Mouse (Mus musculus): ENCODE data around the gene Clec4f. TPM values are rescaled to one million over a fixed set of nuclear protein-coding genes. Genes with fewer than 3 reads are reported as not detected.
"Not testable (repeated sequence)": the region's sequence is repeated elsewhere in the genome, so short reads cannot be mapped to it uniquely, and the experiment has no call there.

Gene Clec4f
- total and polyA plus RNA-seq, 3 experiments: 0.27 to 0.57 TPM; not detected in 1

GRCm38 (mm10) chr6:83665009-83665408 lies 9.0 kb upstream of the Clec4f start:
- Histone ChIP-seq H3K79me2 (replicated peaks; ENCODE audit: control insufficient read depth, insufficient read depth, low read length) (no peaks in the 10 kb centered on the region), H3K9ac (ENCODE audit: low read depth, low read length) (no peak overlapping the region), H3K36me3 (ENCODE audit: control insufficient read depth, insufficient read depth, low read length) (no peaks in the 10 kb centered on the region), H3K4me3 (no peak overlapping the region), H3K27me3 (ENCODE audit: control insufficient read depth, insufficient read depth, low read length) (no peaks in the 10 kb centered on the region), H3K4me1 (ENCODE audit: control insufficient read depth, insufficient read depth, low read length) (no peaks in the 10 kb centered on the region), H3K27ac (no peak overlapping the region)
- 85% methylated on average over 2 of the region's 2 CpGs for WGBS
- no peak for DNase-seq
- TF ChIP-seq EP300 (IDR thresholded peaks at IDR 0.05; ENCODE audit: insufficient read depth, low read depth, low read length): no peak
- no peak for TF ChIP-seq CTCF (IDR thresholded peaks at IDR 0.05)
- TF ChIP-seq POLR2A (IDR thresholded peaks at IDR 0.05; ENCODE audit: insufficient read depth, low read depth, low read length): no peak
- intact Hi-C loops (cut with DNase I): no loop called here

GRCm38 (mm10) chr6:83660821-83661220 lies 4.8 kb upstream of the Clec4f start:
- 59% methylated on average over 4 of the region's 4 CpGs for WGBS
- Histone ChIP-seq H3K4me1 (ENCODE audit: control insufficient read depth, insufficient read depth, low read length) (no peaks in the 10 kb centered on the region), H3K36me3 (ENCODE audit: control insufficient read depth, insufficient read depth, low read length) (no peaks in the 10 kb centered on the region), H3K27ac (no peak overlapping the region), H3K4me3 (no peak overlapping the region), H3K79me2 (replicated peaks; ENCODE audit: control insufficient read depth, insufficient read depth, low read length) (no peaks in the 10 kb centered on the region), H3K9ac (ENCODE audit: low read depth, low read length) (no peak overlapping the region), H3K27me3 (ENCODE audit: control insufficient read depth, insufficient read depth, low read length) (no peaks in the 10 kb centered on the region)
- intact Hi-C loops (cut with DNase I): no loop called here
- no peak for DNase-seq
- TF ChIP-seq CTCF (IDR thresholded peaks at IDR 0.05) (no peak), POLR2A (IDR thresholded peaks at IDR 0.05; ENCODE audit: insufficient read depth, low read depth, low read length) (no peak), EP300 (IDR thresholded peaks at IDR 0.05; ENCODE audit: insufficient read depth, low read depth, low read length) (no peak)

DNA sequence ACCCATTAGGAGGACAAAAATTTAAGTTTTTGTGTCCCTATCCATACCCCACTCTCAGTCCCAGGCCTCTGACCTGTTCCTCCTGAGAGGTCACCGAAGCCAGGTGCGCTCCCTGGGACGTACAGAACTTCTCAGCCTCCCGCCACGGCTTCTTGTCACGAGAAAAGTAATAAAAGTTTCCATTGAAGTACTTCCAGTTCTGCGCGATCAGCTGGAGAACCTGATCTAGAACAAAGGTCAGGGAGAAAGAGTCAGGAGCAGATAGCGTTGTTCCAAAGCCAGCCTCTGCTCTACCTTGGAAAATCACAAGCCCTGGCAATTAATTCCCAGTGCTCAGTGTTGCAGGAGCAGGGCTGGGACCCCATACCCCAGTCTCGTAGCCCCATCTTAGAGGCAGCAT lies 9.3 kb downstream of the Clec4f start:
- no peaks in the 10 kb centered on the region for H3K4me1 ChIP-seq (ENCODE audit: control insufficient read depth, insufficient read depth, low read length)
- no peak for DNase-seq
- no peaks in the 10 kb centered on the region for H3K27me3 ChIP-seq (ENCODE audit: control insufficient read depth, insufficient read depth, low read length)
- H3K4me3 ChIP-seq: no peak overlapping the region
- no peak overlapping the region for H3K27ac ChIP-seq
- TF ChIP-seq EP300 (IDR thresholded peaks at IDR 0.05; ENCODE audit: insufficient read depth, low read depth, low read length) (no peak), POLR2A (IDR thresholded peaks at IDR 0.05; ENCODE audit: insufficient read depth, low read depth, low read length) (no peak), CTCF (IDR thresholded peaks at IDR 0.05) (no peak)
- intact Hi-C loops (cut with DNase I): no loop called here
- no peaks in the 10 kb centered on the region for H3K79me2 ChIP-seq (replicated peaks; ENCODE audit: control insufficient read depth, insufficient read depth, low read length)
- H3K9ac ChIP-seq (ENCODE audit: low read depth, low read length): no peak overlapping the region
- no peaks in the 10 kb centered on the region for H3K36me3 ChIP-seq (ENCODE audit: control insufficient read depth, insufficient read depth, low read length)
- 74% methylated on average over 10 of the region's 10 CpGs for WGBS

GRCm38 (mm10) chr6:83635329-83635728 lies 20.7 kb downstream of the Clec4f start:
- TF ChIP-seq POLR2A (IDR thresholded peaks at IDR 0.05; ENCODE audit: insufficient read depth, low read depth, low read length): no peak
- TF ChIP-seq CTCF (IDR thresholded peaks at IDR 0.05): no peak
- TF ChIP-seq EP300 (IDR thresholded peaks at IDR 0.05; ENCODE audit: insufficient read depth, low read depth, low read length): no peak
- no peaks in the 10 kb centered on the region for H3K79me2 ChIP-seq (replicated peaks; ENCODE audit: control insufficient read depth, insufficient read depth, low read length)
- no peak overlapping the region for H3K4me3 ChIP-seq
- H3K36me3 ChIP-seq (ENCODE audit: control insufficient read depth, insufficient read depth, low read length): no peaks in the 10 kb centered on the region
- 0 out of 2 replicates have a peak, but pooled peaks cover 2% of the 10 kb centered on the region for H3K27me3 ChIP-seq (ENCODE audit: control insufficient read depth, insufficient read depth, low read length)
- H3K4me1 ChIP-seq (ENCODE audit: control insufficient read depth, insufficient read depth, low read length): no peaks in the 10 kb centered on the region
- DNase-seq: no peak
- intact Hi-C loops (cut with DNase I): no loop called here
- no peak overlapping the region for H3K27ac ChIP-seq
- 84% methylated on average over 1 of the region's 1 CpGs for WGBS
- no peak overlapping the region for H3K9ac ChIP-seq (ENCODE audit: low read depth, low read length)

- H3K9ac ChIP-seq (ENCODE audit: low read depth, low read length); H3K4me3 ChIP-seq; H3K27me3 ChIP-seq (ENCODE audit: control insufficient read depth, insufficient read depth, low read length); DNase-seq; intact Hi-C loops (cut with DNase I); H3K27ac ChIP-seq; H3K79me2 ChIP-seq (replicated peaks; ENCODE audit: control insufficient read depth, insufficient read depth, low read length); H3K4me1 ChIP-seq (ENCODE audit: control insufficient read depth, insufficient read depth, low read length); H3K36me3 ChIP-seq (ENCODE audit: control insufficient read depth, insufficient read depth, low read length): not testable (repeated sequence)
- WGBS: 38% methylated on average over 4 of the region's 4 CpGs
Measured at GRCm38 (mm10) chr6:83634631-83635030, 21.4 kb downstream of the Clec4f start.

GRCm38 (mm10) chr6:83634106-83634505 lies 21.9 kb downstream of the Clec4f start:
- H3K79me2 ChIP-seq (replicated peaks; ENCODE audit: control insufficient read depth, insufficient read depth, low read length); DNase-seq; H3K36me3 ChIP-seq (ENCODE audit: control insufficient read depth, insufficient read depth, low read length); H3K4me1 ChIP-seq (ENCODE audit: control insufficient read depth, insufficient read depth, low read length); H3K9ac ChIP-seq (ENCODE audit: low read depth, low read length); H3K4me3 ChIP-seq; intact Hi-C loops (cut with DNase I); H3K27me3 ChIP-seq (ENCODE audit: control insufficient read depth, insufficient read depth, low read length); H3K27ac ChIP-seq: not testable (repeated sequence)
- WGBS: 37% methylated on average over 5 of the region's 5 CpGs

DNA sequence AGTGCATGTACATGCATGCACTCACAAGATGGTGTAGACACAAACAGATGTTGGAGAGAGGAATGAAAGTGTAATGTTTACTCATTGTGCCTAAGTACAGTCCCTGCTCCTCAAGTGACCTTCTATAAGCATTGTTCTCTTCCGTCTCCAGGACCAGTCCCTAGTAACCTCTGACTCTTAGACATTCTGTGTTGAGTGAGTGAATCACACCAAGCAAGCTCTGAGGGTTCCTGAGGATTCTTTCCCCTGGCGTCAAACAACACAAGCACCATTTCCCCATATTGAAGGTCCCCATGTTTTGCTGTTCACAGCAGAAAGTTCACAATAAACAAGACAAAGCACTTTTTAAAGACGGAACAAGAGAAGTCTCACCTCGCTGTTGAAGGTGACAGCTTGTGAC lies 24.2 kb downstream of the Clec4f start:
- H3K79me2 ChIP-seq (replicated peaks; ENCODE audit: control insufficient read depth, insufficient read depth, low read length): no peaks in the 10 kb centered on the region
- WGBS: 74% methylated on average over 4 of the region's 4 CpGs
- no peak overlapping the region for H3K9ac ChIP-seq (ENCODE audit: low read depth, low read length)
- no peak for TF ChIP-seq POLR2A (IDR thresholded peaks at IDR 0.05; ENCODE audit: insufficient read depth, low read depth, low read length)
- TF ChIP-seq EP300 (IDR thresholded peaks at IDR 0.05; ENCODE audit: insufficient read depth, low read depth, low read length): no peak
- no peak for TF ChIP-seq CTCF (IDR thresholded peaks at IDR 0.05)
- no peak overlapping the region for H3K4me3 ChIP-seq
- H3K4me1 ChIP-seq (ENCODE audit: control insufficient read depth, insufficient read depth, low read length): no peaks in the 10 kb centered on the region
- 0 out of 2 replicates have a peak, but pooled peaks cover 2% of the 10 kb centered on the region for H3K27me3 ChIP-seq (ENCODE audit: control insufficient read depth, insufficient read depth, low read length)
- intact Hi-C loops (cut with DNase I): loop anchor here (1.0 kb wide), 1 partner anchor 13 kb away; no protein-coding TSS in a partner anchor
- no peak for DNase-seq
- H3K27ac ChIP-seq: no peak overlapping the region
- no peaks in the 10 kb centered on the region for H3K36me3 ChIP-seq (ENCODE audit: control insufficient read depth, insufficient read depth, low read length)
